Mouse (Mus musculus) layer of hippocampus, postnatal 14 days (tissue): ENCODE data around the gene Tm7sf2. TPM values are rescaled to one million over a fixed set of nuclear protein-coding genes. Genes with fewer than 3 reads are reported as not detected.

Experiments used
- microRNA-seq, 2 experiments: library from miRNA; unstranded; fragments of <30 nt; microRNA quantifications; one replicate each; pipeline ENCODE4 v1.2.0; 2021
- total RNA-seq, 2 experiments: library from RNA; stranded (reverse); gene quantifications; 2 replicates each; pipeline ENCODE4 v1.2.3; 2021

The Tm7sf2 gene
- total RNA-seq, 2 experiments from 2014 or later = 40.1 to 44.2 TPM

Small RNAs within 50 kb of the gene (microRNA-seq; reads per million reads assigned to microRNA genes)
- gene Mir6988 = 5.4 to 5.9 reads per million in 2 experiments

Other genes with a start within 250 kb of the Tm7sf2 start
- 10 to 100 TPM; 19.8 to 20.1 TPM for gene Frmd8, start 193.1 kb downstream of the Tm7sf2 start, total RNA-seq
- gene Slc25a45, start 190.6 kb downstream of the Tm7sf2 start, total RNA-seq = 1 to 10 TPM; 3.6 to 3.7 TPM
- 1 to 10 TPM; 3.4 to 4.2 TPM for gene Tigd3, start 174.2 kb downstream of the Tm7sf2 start, total RNA-seq
- 10 to 100 TPM; 78.1 to 92.3 TPM for gene Dpf2, start 155.4 kb downstream of the Tm7sf2 start, total RNA-seq
- 1 to 10 TPM; 4.7 to 5.7 TPM for gene Cdc42ep2, start 143.6 kb downstream of the Tm7sf2 start, total RNA-seq
- 1 to 10 TPM; 8.0 to 10.0 TPM for gene Pola2, start 104.2 kb downstream of the Tm7sf2 start, total RNA-seq
- gene Slc22a20, start 82.2 kb downstream of the Tm7sf2 start, total RNA-seq = not detected
- gene Capn1, start 52.5 kb downstream of the Tm7sf2 start, total RNA-seq = 10 to 100 TPM; 21.3 to 23.1 TPM
- gene Syvn1, start 21.8 kb downstream of the Tm7sf2 start, total RNA-seq = 10 to 100 TPM; 42.5 to 45.3 TPM
- gene Mrpl49, start 10.6 kb downstream of the Tm7sf2 start, total RNA-seq = 10 to 100 TPM; 39.9 to 50.8 TPM
- 100 to 1,000 TPM; 583 to 634 TPM for gene Fau, start 10.5 kb downstream of the Tm7sf2 start, total RNA-seq
- 10 to 100 TPM; 39.5 to 41.2 TPM for gene Znhit2, start 7.2 kb downstream of the Tm7sf2 start, total RNA-seq
- 10 to 100 TPM; 84.3 to 95.9 TPM for gene Vps51, start 8.9 kb upstream of the Tm7sf2 start, total RNA-seq
- not detected for gene Tmem262, start 11.7 kb upstream of the Tm7sf2 start, total RNA-seq
- gene Gm28374, start 13.9 kb upstream of the Tm7sf2 start, total RNA-seq = 1 to 10 TPM in 1 of 2 experiments, under 1 TPM in 1; 0.57 to 1.5 TPM
- gene Zfpl1, start 16.6 kb upstream of the Tm7sf2 start, total RNA-seq = 10 to 100 TPM; 33.1 to 33.7 TPM
- 1 to 10 TPM in 1 of 2 experiments, under 1 TPM in 1; 0.99 to 1.0 TPM for gene Cdca5, start 16.6 kb upstream of the Tm7sf2 start, total RNA-seq
- gene AC131692.1, start 26.0 kb upstream of the Tm7sf2 start, total RNA-seq = not detected
- not detected for gene Naaladl1, start 37.4 kb upstream of the Tm7sf2 start, total RNA-seq
- 10 to 100 TPM; 16.8 to 18.2 TPM for gene Sac3d1, start 50.3 kb upstream of the Tm7sf2 start, total RNA-seq
- 10 to 100 TPM; 42.3 to 43.7 TPM for gene Snx15, start 59.9 kb upstream of the Tm7sf2 start, total RNA-seq
- under 1 TPM in 1 of 2 experiments, not detected in 1; 0.39 TPM for gene Batf2, start 72.6 kb upstream of the Tm7sf2 start, total RNA-seq
- 10 to 100 TPM; 63.2 to 65.9 TPM for gene Arl2, start 73.2 kb upstream of the Tm7sf2 start, total RNA-seq
- not detected for gene Majin, start 116.0 kb upstream of the Tm7sf2 start, total RNA-seq
- not detected for gene Gpha2, start 158.0 kb upstream of the Tm7sf2 start, total RNA-seq
- gene Ppp2r5b, start 167.5 kb upstream of the Tm7sf2 start, total RNA-seq = 100 to 1,000 TPM; 158 to 170 TPM
- 10 to 100 TPM; 35.9 to 38.2 TPM for gene Atg2a, start 173.3 kb upstream of the Tm7sf2 start, total RNA-seq
- gene Ehd1, start 208.4 kb upstream of the Tm7sf2 start, total RNA-seq = 10 to 100 TPM; 68.8 to 79.0 TPM
- gene Cdc42bpg, start 238.1 kb upstream of the Tm7sf2 start, total RNA-seq = 1 to 10 TPM; 4.9 to 5.6 TPM